Mouse (Mus musculus) lung, adult 2 months (tissue): ENCODE data around the gene Cyb5b.

Experiments
- CTCF ChIP-seq: fragments of 200-500 bp; IDR thresholded peaks from 2 replicates; pipeline ENCODE4 v1.5.1; 2011; ENCODE audit warnings: mild to moderate bottlenecking, low read length, control low read depth; ENCODE audit not compliant: insufficient read depth
- POLR2A ChIP-seq: fragments of 200-500 bp; IDR thresholded peaks from 2 replicates; pipeline ENCODE4 v1.6.1; 2011; ENCODE audit warnings: low read depth, mild to moderate bottlenecking, control low read depth, low read length, borderline replicate concordance; ENCODE audit errors: extremely low read depth

DNA sequence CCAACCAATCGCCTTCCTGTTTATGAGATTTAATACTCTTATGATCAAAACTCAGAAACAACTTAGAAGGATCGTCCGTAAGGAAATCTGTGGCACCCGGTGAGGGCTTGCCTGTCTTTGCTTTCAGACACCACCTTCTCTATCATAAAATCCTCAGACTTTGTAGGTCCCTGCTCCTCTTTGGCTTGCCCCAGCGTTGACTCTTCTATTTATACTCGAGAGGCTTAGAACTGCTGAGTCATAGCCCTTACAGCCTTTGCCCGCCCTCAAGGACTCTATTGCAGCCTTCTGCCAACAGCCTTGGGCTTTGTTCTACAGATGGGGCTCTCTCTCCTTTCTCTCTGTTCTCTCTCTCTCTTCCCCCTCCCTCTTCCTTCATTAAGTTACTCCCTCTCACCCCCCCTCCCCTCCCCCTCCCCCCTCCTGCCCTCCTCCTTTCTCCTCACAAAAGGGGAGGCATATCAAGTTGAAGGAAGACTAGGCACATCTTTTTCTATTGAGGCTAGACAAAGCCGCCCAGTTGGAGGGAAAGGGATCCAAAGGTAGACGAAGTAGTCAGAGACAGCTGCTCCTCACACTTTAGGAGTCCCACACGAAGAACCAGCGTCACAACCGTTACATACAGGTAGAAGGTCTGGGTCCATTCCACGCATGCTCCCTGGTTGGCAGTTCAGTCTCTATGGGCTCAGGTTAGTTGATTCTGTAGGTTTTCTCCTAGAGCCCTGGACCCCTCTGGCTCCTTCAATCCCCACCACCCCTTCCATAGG lies 10.6 kb upstream of the Cyb5b start:
- TF ChIP-seq CTCF (no peak), POLR2A (no peak)
